Mouse (Mus musculus): ENCODE data around the gene Dync1li2. TPM values are rescaled to one million over a fixed set of nuclear protein-coding genes. Genes with fewer than 3 reads are reported as not detected.
A peak's percentile ranks its signal among the peaks of the same experiment; 100 is the strongest.

Gene Dync1li2
- polyA plus RNA-seq, 1 experiment: 15.6 TPM

- no peak for DNase-seq
- no peaks in the 10 kb centered on the region; the same call in 1 of the 2 replicates for H3K4me1 ChIP-seq (replicated peaks; ENCODE audit: control insufficient read depth, insufficient read depth, low read length)
- no peaks in the 10 kb centered on the region for H3K36me3 ChIP-seq (ENCODE audit: control insufficient read depth, insufficient read depth, low read length)
- no peak overlapping the region for H3K27ac ChIP-seq (ENCODE audit: control insufficient read depth, insufficient read depth, low read length)
- WGBS: 95% methylated on average over 10 of the region's 10 CpGs
- TF ChIP-seq CTCF (IDR thresholded peaks at IDR 0.05; ENCODE audit: borderline replicate concordance, control insufficient read depth, extremely low read depth, insufficient read depth, low read length, poor library complexity) (no peak), POLR2A (IDR thresholded peaks at IDR 0.05; ENCODE audit: control insufficient read depth, extremely low read depth, insufficient read depth, low read length, poor library complexity) (no peak)
- H3K4me3 ChIP-seq (ENCODE audit: control insufficient read depth, insufficient read depth, low read length): no peak overlapping the region
- H3K27me3 ChIP-seq (ENCODE audit: control insufficient read depth, insufficient read depth, low read length): no peaks in the 10 kb centered on the region
These were observed 63.5 kb downstream of the Dync1li2 start for GRCm38 (mm10) chr8:104379301-104379836.

GRCm38 (mm10) chr8:104376669-104377068 is 66.2 kb downstream of the Dync1li2 start:
- no peak for DNase-seq
- TF ChIP-seq CTCF (IDR thresholded peaks at IDR 0.05; ENCODE audit: borderline replicate concordance, control insufficient read depth, extremely low read depth, insufficient read depth, low read length, poor library complexity): no peak
- no peak for TF ChIP-seq POLR2A (IDR thresholded peaks at IDR 0.05; ENCODE audit: control insufficient read depth, extremely low read depth, insufficient read depth, low read length, poor library complexity)
- Histone ChIP-seq H3K4me3 (ENCODE audit: control insufficient read depth, insufficient read depth, low read length) (no peak overlapping the region), H3K36me3 (ENCODE audit: control insufficient read depth, insufficient read depth, low read length) (no peaks in the 10 kb centered on the region), H3K4me1 (replicated peaks; ENCODE audit: control insufficient read depth, insufficient read depth, low read length) (no peaks in the 10 kb centered on the region; the same call in 1 of the 2 replicates), H3K27ac (ENCODE audit: control insufficient read depth, insufficient read depth, low read length) (no peak overlapping the region), H3K27me3 (ENCODE audit: control insufficient read depth, insufficient read depth, low read length) (no peaks in the 10 kb centered on the region)
- WGBS: 90% methylated on average over 11 of the region's 11 CpGs

- 86% methylated on average over 5 of the region's 5 CpGs for WGBS
- TF ChIP-seq POLR2A (IDR thresholded peaks at IDR 0.05; ENCODE audit: control insufficient read depth, extremely low read depth, insufficient read depth, low read length, poor library complexity) (no peak), CTCF (IDR thresholded peaks at IDR 0.05; ENCODE audit: borderline replicate concordance, control insufficient read depth, extremely low read depth, insufficient read depth, low read length, poor library complexity) (no peak)
- DNase-seq: no peak
- no peaks in the 10 kb centered on the region for H3K27me3 ChIP-seq (ENCODE audit: control insufficient read depth, insufficient read depth, low read length)
- H3K36me3 ChIP-seq (ENCODE audit: control insufficient read depth, insufficient read depth, low read length): no peaks in the 10 kb centered on the region
- no peak overlapping the region for H3K4me3 ChIP-seq (ENCODE audit: control insufficient read depth, insufficient read depth, low read length)
- no peaks in the 10 kb centered on the region for H3K4me1 ChIP-seq (replicated peaks; ENCODE audit: control insufficient read depth, insufficient read depth, low read length)
- H3K27ac ChIP-seq (ENCODE audit: control insufficient read depth, insufficient read depth, low read length): no peak overlapping the region
These were observed 66.9 kb downstream of the Dync1li2 start for GRCm38 (mm10) chr8:104375959-104376358.

GRCm38 (mm10) chr8:104374864-104375846 is 67.7 kb downstream of the Dync1li2 start:
- no peak overlapping the region for H3K4me3 ChIP-seq (ENCODE audit: control insufficient read depth, insufficient read depth, low read length)
- no peak for DNase-seq
- H3K4me1 ChIP-seq (replicated peaks; ENCODE audit: control insufficient read depth, insufficient read depth, low read length): no peaks in the 10 kb centered on the region
- no peaks in the 10 kb centered on the region for H3K27me3 ChIP-seq (ENCODE audit: control insufficient read depth, insufficient read depth, low read length)
- 0 out of 2 replicates have a peak overlapping the region, but pooled peaks have one; percentile 12 for H3K27ac ChIP-seq (ENCODE audit: control insufficient read depth, insufficient read depth, low read length)
- no peak for TF ChIP-seq POLR2A (IDR thresholded peaks at IDR 0.05; ENCODE audit: control insufficient read depth, extremely low read depth, insufficient read depth, low read length, poor library complexity)
- no peak for TF ChIP-seq CTCF (IDR thresholded peaks at IDR 0.05; ENCODE audit: borderline replicate concordance, control insufficient read depth, extremely low read depth, insufficient read depth, low read length, poor library complexity)
- 83% methylated on average over 14 of the region's 14 CpGs for whole genome bisulfite sequencing
- no peaks in the 10 kb centered on the region for H3K36me3 ChIP-seq (ENCODE audit: control insufficient read depth, insufficient read depth, low read length)

GRCm38 (mm10) chr8:104374269-104374668 is 68.6 kb downstream of the Dync1li2 start:
- Histone ChIP-seq H3K36me3 (ENCODE audit: control insufficient read depth, insufficient read depth, low read length) (no peaks in the 10 kb centered on the region), H3K27ac (ENCODE audit: control insufficient read depth, insufficient read depth, low read length) (no peak overlapping the region), H3K4me1 (replicated peaks; ENCODE audit: control insufficient read depth, insufficient read depth, low read length) (no peaks in the 10 kb centered on the region), H3K4me3 (ENCODE audit: control insufficient read depth, insufficient read depth, low read length) (no peak overlapping the region), H3K27me3 (ENCODE audit: control insufficient read depth, insufficient read depth, low read length) (no peaks in the 10 kb centered on the region)
- 96% methylated on average over 11 of the region's 11 CpGs for WGBS
- DNase-seq: no peak
- TF ChIP-seq POLR2A (IDR thresholded peaks at IDR 0.05; ENCODE audit: control insufficient read depth, extremely low read depth, insufficient read depth, low read length, poor library complexity) (no peak), CTCF (IDR thresholded peaks at IDR 0.05; ENCODE audit: borderline replicate concordance, control insufficient read depth, extremely low read depth, insufficient read depth, low read length, poor library complexity) (no peak)

GRCm38 (mm10) chr8:104373779-104374178 is 69.1 kb downstream of the Dync1li2 start:
- WGBS: 81% methylated on average over 11 of the region's 11 CpGs
- H3K27ac ChIP-seq (ENCODE audit: control insufficient read depth, insufficient read depth, low read length): no peak overlapping the region
- no peak for DNase-seq
- TF ChIP-seq POLR2A (IDR thresholded peaks at IDR 0.05; ENCODE audit: control insufficient read depth, extremely low read depth, insufficient read depth, low read length, poor library complexity): no peak
- TF ChIP-seq CTCF (IDR thresholded peaks at IDR 0.05; ENCODE audit: borderline replicate concordance, control insufficient read depth, extremely low read depth, insufficient read depth, low read length, poor library complexity): no peak
- no peaks in the 10 kb centered on the region for H3K4me1 ChIP-seq (replicated peaks; ENCODE audit: control insufficient read depth, insufficient read depth, low read length)
- no peak overlapping the region for H3K4me3 ChIP-seq (ENCODE audit: control insufficient read depth, insufficient read depth, low read length)
- no peaks in the 10 kb centered on the region for H3K27me3 ChIP-seq (ENCODE audit: control insufficient read depth, insufficient read depth, low read length)
- no peaks in the 10 kb centered on the region for H3K36me3 ChIP-seq (ENCODE audit: control insufficient read depth, insufficient read depth, low read length)
